In genomic region chr12:53529345-53529744, GRCm38 (mm10) we compare ENCODE assay signal across 14 mouse cellular contexts.
"Had no signal": no experiment of that assay in that cellular context is flagged by ENCODE, and none has a peak within 500 bp of the region (broad histone marks: within the 10 kb centered on the region; RNA-seq: fewer than 3 reads in every experiment).

No protein-coding gene starts in this region.

- H3K36me3 ChIP-seq: liver, embryonic 15.5 days; lung, embryonic 15.5 days; midbrain, embryonic 12.5 days; neural tube, embryonic 12.5 days had no signal

- H3K9me3 ChIP-seq: liver, embryonic 15.5 days; lung, embryonic 15.5 days; midbrain, embryonic 10.5 days; midbrain, embryonic 12.5 days; neural tube, embryonic 12.5 days had no signal

- H3K27ac ChIP-seq: liver, embryonic 15.5 days; lung, embryonic 15.5 days; midbrain, embryonic 10.5 days; midbrain, embryonic 12.5 days; neural tube, embryonic 12.5 days had no signal

- H3K9ac ChIP-seq: liver, embryonic 15.5 days; liver, postnatal 0 days; lung, embryonic 15.5 days; midbrain, embryonic 12.5 days; neural tube, embryonic 12.5 days had no signal

- H3K4me1 ChIP-seq: liver, embryonic 15.5 days; lung, embryonic 15.5 days; neural tube, embryonic 12.5 days had no signal

- DNase-seq: liver, postnatal 0 days; lung, adult 2 months; lung, postnatal 14 days; lung, postnatal 36 days; midbrain, embryonic 14.5 days; right cerebral cortex, postnatal 14 days; thymus, adult 18-20 months; thymus, postnatal 14 days; thymus, postnatal 36 days had no signal

- H3K4me3 ChIP-seq: liver, embryonic 15.5 days; lung, embryonic 15.5 days; midbrain, embryonic 10.5 days; midbrain, embryonic 12.5 days; neural tube, embryonic 12.5 days had no signal
